Mouse (Mus musculus): ENCODE measurements around the gene Nedd9. TPM values are rescaled to one million over a fixed set of nuclear protein-coding genes. Genes with fewer than 3 reads are reported as not detected.

Nedd9 gene
- polyA plus RNA-seq, 1 experiment from 2014 or later = 27.7 TPM

DNA sequence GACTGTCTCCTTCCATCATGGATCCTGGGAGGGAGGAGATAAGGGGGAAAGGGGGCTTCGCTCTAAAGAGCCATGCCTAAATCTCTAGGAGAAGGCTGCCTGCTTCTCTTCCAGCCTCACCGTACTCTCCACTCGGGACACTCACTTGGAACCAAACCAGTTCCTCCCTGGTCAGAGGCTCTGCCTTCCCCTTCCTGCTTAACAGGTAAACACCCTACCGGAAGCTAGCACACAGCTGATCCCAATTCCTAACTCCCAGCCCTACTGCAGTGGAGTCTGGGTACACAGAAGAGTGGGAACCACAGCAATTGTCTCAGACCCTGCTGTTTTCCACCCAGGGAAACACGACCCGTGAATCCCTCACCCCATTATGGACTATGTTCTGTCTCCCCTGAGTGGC is 191.3 kb downstream of the Nedd9 start:
- no peaks in the 10 kb centered on the region for H3K4me1 ChIP-seq (ENCODE audit: control insufficient read depth, insufficient read depth, low read length)
- 73% methylated on average over 6 of the region's 6 CpGs for WGBS
- H3K27me3 ChIP-seq (replicated peaks; ENCODE audit: control insufficient read depth, insufficient read depth, low read length) = no peaks in the 10 kb centered on the region
- no peak overlapping the region for H3K27ac ChIP-seq (ENCODE audit: low read depth, low read length)
- ATAC-seq (no peak), DNase-seq (ENCODE audit: low spot score) (no peak)
- H3K4me3 ChIP-seq (ENCODE audit: low read depth, low read length) = no peak overlapping the region
- H3K9ac ChIP-seq (ENCODE audit: low read length) = no peak overlapping the region
- no peak overlapping the region for H3K4me2 ChIP-seq (ENCODE audit: low read length)
- no peaks in the 10 kb centered on the region for H3K36me3 ChIP-seq (ENCODE audit: control insufficient read depth, insufficient read depth, low read length)
- H3K9me3 ChIP-seq (replicated peaks; ENCODE audit: control insufficient read depth, low read length) = no peaks in the 10 kb centered on the region

- Histone ChIP-seq H3K4me3 (ENCODE audit: low read depth, low read length) (no peak overlapping the region), H3K27me3 (replicated peaks; ENCODE audit: control insufficient read depth, insufficient read depth, low read length) (no peaks in the 10 kb centered on the region), H3K9ac (ENCODE audit: low read length) (no peak overlapping the region), H3K9me3 (replicated peaks; ENCODE audit: control insufficient read depth, low read length) (no peaks in the 10 kb centered on the region), H3K27ac (ENCODE audit: low read depth, low read length) (no peak overlapping the region), H3K4me1 (ENCODE audit: control insufficient read depth, insufficient read depth, low read length) (no peaks in the 10 kb centered on the region), H3K4me2 (ENCODE audit: low read length) (no peak overlapping the region), H3K36me3 (ENCODE audit: control insufficient read depth, insufficient read depth, low read length) (no peaks in the 10 kb centered on the region)
- 52% methylated on average over 5 of the region's 5 CpGs for WGBS
- ATAC-seq = no peak
- no peak for DNase-seq (ENCODE audit: low spot score)
Measured at GRCm38 (mm10) chr13:41293595-41293994, 193.6 kb downstream of the Nedd9 start.

- ATAC-seq = no peak
- H3K27ac ChIP-seq (ENCODE audit: low read depth, low read length) = no peak overlapping the region
- 84% methylated on average over 4 of the region's 4 CpGs for WGBS
Measured at GRCm38 (mm10) chr13:41291466-41291974, 195.6 kb downstream of the Nedd9 start.

DNA sequence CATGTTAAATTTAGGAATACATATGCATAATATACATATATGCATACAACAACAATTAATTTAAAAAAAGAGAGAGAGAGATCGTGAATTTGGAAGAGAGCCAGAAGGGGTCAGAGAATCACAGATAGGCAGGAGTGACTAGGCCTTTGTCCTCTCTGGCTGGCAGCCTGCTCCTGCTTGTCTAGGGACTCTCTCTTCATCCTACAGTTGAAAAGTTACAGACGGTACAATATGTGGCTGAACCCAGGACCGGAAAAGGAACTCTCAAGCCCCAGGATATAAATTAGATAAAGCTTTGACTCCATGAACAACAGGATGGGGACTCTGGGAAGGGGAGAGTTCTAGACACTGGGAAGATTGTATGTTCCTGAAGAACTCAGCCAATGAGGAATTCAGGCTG is 200.9 kb downstream of the Nedd9 start:
- H3K9ac ChIP-seq (ENCODE audit: low read length) = no peak overlapping the region
- no peak overlapping the region for H3K27ac ChIP-seq (ENCODE audit: low read depth, low read length)
- H3K36me3 ChIP-seq (ENCODE audit: control insufficient read depth, insufficient read depth, low read length) = no peaks in the 10 kb centered on the region
- H3K27me3 ChIP-seq (replicated peaks; ENCODE audit: control insufficient read depth, insufficient read depth, low read length) = no peaks in the 10 kb centered on the region
- 74% methylated on average over 3 of the region's 3 CpGs for WGBS
- no peaks in the 10 kb centered on the region for H3K9me3 ChIP-seq (replicated peaks; ENCODE audit: control insufficient read depth, low read length)
- H3K4me1 ChIP-seq (ENCODE audit: control insufficient read depth, insufficient read depth, low read length) = no peaks in the 10 kb centered on the region
- ATAC-seq (no peak), DNase-seq (ENCODE audit: low spot score) (no peak)
- H3K4me3 ChIP-seq (ENCODE audit: low read depth, low read length) = no peak overlapping the region
- no peak overlapping the region for H3K4me2 ChIP-seq (ENCODE audit: low read length)

More at GRCm38 (mm10) chr13:41291466-41291974, 195.6 kb downstream of the Nedd9 start:
- Histone ChIP-seq H3K9me3 (replicated peaks; ENCODE audit: control insufficient read depth, low read length) (no peaks in the 10 kb centered on the region), H3K4me1 (ENCODE audit: control insufficient read depth, insufficient read depth, low read length) (no peaks in the 10 kb centered on the region), H3K4me2 (ENCODE audit: low read length) (no peak overlapping the region), H3K9ac (ENCODE audit: low read length) (no peak overlapping the region), H3K36me3 (ENCODE audit: control insufficient read depth, insufficient read depth, low read length) (no peaks in the 10 kb centered on the region), H3K4me3 (ENCODE audit: low read depth, low read length) (no peak overlapping the region), H3K27me3 (replicated peaks; ENCODE audit: control insufficient read depth, insufficient read depth, low read length) (no peaks in the 10 kb centered on the region)
- no peak for DNase-seq (ENCODE audit: low spot score)

DNA sequence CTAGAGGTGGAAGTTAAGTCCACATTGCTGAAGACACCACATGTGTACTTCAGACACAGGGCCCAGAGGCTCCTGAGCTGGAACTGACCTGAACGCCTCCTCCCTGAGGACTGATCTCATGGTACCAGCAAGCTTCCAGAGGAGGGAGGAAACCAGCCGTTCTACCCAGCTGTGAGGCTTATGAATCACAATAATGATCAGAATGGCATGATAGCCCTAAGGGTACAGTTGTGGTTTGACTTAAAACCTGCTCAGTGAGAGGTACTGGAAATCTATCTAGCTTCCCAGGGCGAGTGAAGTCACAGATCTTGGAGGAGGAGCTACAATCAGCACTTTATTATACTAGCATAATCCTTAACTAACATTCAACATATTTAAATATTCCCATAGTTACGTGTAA is 201.7 kb downstream of the Nedd9 start:
- Histone ChIP-seq H3K27ac (ENCODE audit: low read depth, low read length) (no peak overlapping the region), H3K36me3 (ENCODE audit: control insufficient read depth, insufficient read depth, low read length) (no peaks in the 10 kb centered on the region), H3K9me3 (replicated peaks; ENCODE audit: control insufficient read depth, low read length) (no peaks in the 10 kb centered on the region), H3K9ac (ENCODE audit: low read length) (no peak overlapping the region), H3K4me1 (ENCODE audit: control insufficient read depth, insufficient read depth, low read length) (no peaks in the 10 kb centered on the region), H3K27me3 (replicated peaks; ENCODE audit: control insufficient read depth, insufficient read depth, low read length) (no peaks in the 10 kb centered on the region), H3K4me3 (ENCODE audit: low read depth, low read length) (no peak overlapping the region), H3K4me2 (ENCODE audit: low read length) (no peak overlapping the region)
- WGBS = 81% methylated on average over 4 of the region's 4 CpGs
- no peak for ATAC-seq
- DNase-seq (ENCODE audit: low spot score) = no peak

- ATAC-seq = peak; percentile 75
- WGBS = 28% methylated on average over 5 of the region's 5 CpGs
- no peaks in the 10 kb centered on the region for H3K27me3 ChIP-seq (replicated peaks; ENCODE audit: control insufficient read depth, insufficient read depth, low read length)
- H3K9me3 ChIP-seq (replicated peaks; ENCODE audit: control insufficient read depth, low read length) = no peaks in the 10 kb centered on the region
- no peak overlapping the region for H3K4me2 ChIP-seq (ENCODE audit: low read length)
- H3K27ac ChIP-seq (ENCODE audit: low read depth, low read length) = no peak overlapping the region
- H3K4me1 ChIP-seq (ENCODE audit: control insufficient read depth, insufficient read depth, low read length) = no peaks in the 10 kb centered on the region
- H3K36me3 ChIP-seq (ENCODE audit: control insufficient read depth, insufficient read depth, low read length) = no peaks in the 10 kb centered on the region
- peak; percentile 94 for DNase-seq (ENCODE audit: low spot score)
- no peak overlapping the region for H3K4me3 ChIP-seq (ENCODE audit: low read depth, low read length)
- no peak overlapping the region for H3K9ac ChIP-seq (ENCODE audit: low read length)
Measured at GRCm38 (mm10) chr13:41283256-41283655, 203.9 kb downstream of the Nedd9 start.

GRCm38 (mm10) chr13:41280696-41281095 is 206.5 kb downstream of the Nedd9 start:
- H3K36me3 ChIP-seq (ENCODE audit: control insufficient read depth, insufficient read depth, low read length) = no peaks in the 10 kb centered on the region
- H3K9me3 ChIP-seq (replicated peaks; ENCODE audit: control insufficient read depth, low read length) = no peaks in the 10 kb centered on the region
- no peak for ATAC-seq
- no peak overlapping the region for H3K4me2 ChIP-seq (ENCODE audit: low read length)
- no peak for DNase-seq (ENCODE audit: low spot score)
- no peaks in the 10 kb centered on the region for H3K4me1 ChIP-seq (ENCODE audit: control insufficient read depth, insufficient read depth, low read length)
- H3K9ac ChIP-seq (ENCODE audit: low read length) = no peak overlapping the region
- 77% methylated on average over 5 of the region's 5 CpGs for WGBS
- H3K4me3 ChIP-seq (ENCODE audit: low read depth, low read length) = no peak overlapping the region
- H3K27ac ChIP-seq (ENCODE audit: low read depth, low read length) = no peak overlapping the region
- no peaks in the 10 kb centered on the region for H3K27me3 ChIP-seq (replicated peaks; ENCODE audit: control insufficient read depth, insufficient read depth, low read length)

DNA sequence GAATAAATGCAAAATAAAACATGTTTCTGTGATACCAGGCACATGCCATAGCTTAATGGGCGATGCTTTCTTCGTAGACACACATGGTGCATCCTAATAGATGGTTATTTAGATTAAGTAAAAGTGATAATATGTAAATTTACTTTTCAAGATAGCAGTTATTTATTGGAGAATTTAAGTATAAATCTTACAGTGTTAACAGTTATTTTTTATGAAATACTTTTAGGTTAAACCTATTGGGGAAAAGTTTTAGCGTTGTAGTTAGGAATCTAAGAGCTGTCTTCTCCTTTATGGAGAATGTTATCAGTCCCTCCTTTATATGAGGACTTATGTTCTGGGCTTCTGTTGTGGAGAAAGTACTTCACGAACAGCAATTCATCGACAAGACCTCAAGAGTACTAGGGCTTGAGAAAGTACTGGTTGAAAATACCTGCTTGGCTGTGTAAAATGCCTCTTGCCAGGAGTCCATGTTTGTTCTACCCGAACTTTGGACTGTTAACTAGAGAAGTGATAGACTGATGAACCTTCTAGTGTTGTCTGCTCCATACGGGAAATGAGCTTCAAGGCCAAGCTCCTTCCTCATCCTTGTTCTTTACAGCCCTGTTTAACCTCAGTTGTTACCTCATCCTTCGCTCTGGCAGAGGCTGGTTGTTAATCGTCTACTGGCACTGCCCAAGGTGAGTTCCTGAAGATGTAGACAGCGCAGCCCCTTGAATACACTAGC is 213.1 kb downstream of the Nedd9 start, which contains the start of gene Gm17364:
Gene Gm17364 (minus strand): TSS at position 51 of the 724 bp plus-strand sequence.
- H3K36me3 ChIP-seq (ENCODE audit: control insufficient read depth, insufficient read depth, low read length) = no peaks in the 10 kb centered on the region
- no peak within 1 kb of the TSS for H3K27ac ChIP-seq (ENCODE audit: low read depth, low read length)
- no peak for ATAC-seq
- 95% methylated on average over 10 of the region's 10 CpGs for WGBS
- H3K27me3 ChIP-seq (replicated peaks; ENCODE audit: control insufficient read depth, insufficient read depth, low read length) = no peaks in the 10 kb centered on the region
- no peak within 1 kb of the TSS for H3K9ac ChIP-seq (ENCODE audit: low read length)
- no peak for DNase-seq (ENCODE audit: low spot score)
- H3K4me3 ChIP-seq (ENCODE audit: low read depth, low read length) = no peak within 1 kb of the TSS
- no peak within 1 kb of the TSS for H3K4me2 ChIP-seq (ENCODE audit: low read length)
- no peaks in the 10 kb centered on the region for H3K9me3 ChIP-seq (replicated peaks; ENCODE audit: control insufficient read depth, low read length)
- no peaks in the 10 kb centered on the region for H3K4me1 ChIP-seq (ENCODE audit: control insufficient read depth, insufficient read depth, low read length)

- no peak overlapping the region for H3K9ac ChIP-seq (ENCODE audit: low read length)
- H3K27ac ChIP-seq (ENCODE audit: low read depth, low read length) = no peak overlapping the region
- H3K27me3 ChIP-seq (replicated peaks; ENCODE audit: control insufficient read depth, insufficient read depth, low read length) = no peaks in the 10 kb centered on the region
- ATAC-seq (no peak), DNase-seq (ENCODE audit: low spot score) (no peak)
- no peak overlapping the region for H3K4me2 ChIP-seq (ENCODE audit: low read length)
- H3K4me1 ChIP-seq (ENCODE audit: control insufficient read depth, insufficient read depth, low read length) = no peaks in the 10 kb centered on the region
- H3K36me3 ChIP-seq (ENCODE audit: control insufficient read depth, insufficient read depth, low read length) = no peaks in the 10 kb centered on the region
- no peak overlapping the region for H3K4me3 ChIP-seq (ENCODE audit: low read depth, low read length)
- WGBS = 38% methylated on average over 7 of the region's 7 CpGs
- no peaks in the 10 kb centered on the region for H3K9me3 ChIP-seq (replicated peaks; ENCODE audit: control insufficient read depth, low read length)
Measured at GRCm38 (mm10) chr13:41267827-41268408, 219.2 kb downstream of the Nedd9 start.
